Mouse (Mus musculus) megakaryocyte, adult 5-6 weeks (primary cell): ENCODE data around the gene Pgap2. TPM values are rescaled to one million over a fixed set of nuclear protein-coding genes. Genes with fewer than 3 reads are reported as not detected.
A peak's percentile ranks its signal among the peaks of the same experiment; 100 is the strongest.

Experiments used
- ATAC-seq: 2 replicates; pipeline ENCODE4 v1.8.0; 2016; ENCODE audit warnings: mild to moderate bottlenecking, inconsistent platforms; ENCODE audit not compliant: poor library complexity, severe bottlenecking
- total RNA-seq, 2 experiments: library from RNA; stranded (forward) in 1 of 2; stranded (reverse) in 1 of 2; fragments of 153-499, 151-499 nt in 1 of 2; fragments of 221-1000, 200-1000 nt in 1 of 2; gene quantifications; 2 replicates each; pipeline versions ENCODE4 v1.2.3 to v1.2.4; 2015 to 2017

The Pgap2 gene
- total RNA-seq, 2 experiments from 2014 or later, result 20.0 to 38.7 TPM

- ATAC-seq, result no peak
These were observed 28.8 kb downstream of the Pgap2 start for GRCm38 (mm10) chr7:102238686-102239286.

GRCm38 (mm10) chr7:102239591-102239990, 29.6 kb downstream of the Pgap2 start:
- ATAC-seq, result no peak

DNA sequence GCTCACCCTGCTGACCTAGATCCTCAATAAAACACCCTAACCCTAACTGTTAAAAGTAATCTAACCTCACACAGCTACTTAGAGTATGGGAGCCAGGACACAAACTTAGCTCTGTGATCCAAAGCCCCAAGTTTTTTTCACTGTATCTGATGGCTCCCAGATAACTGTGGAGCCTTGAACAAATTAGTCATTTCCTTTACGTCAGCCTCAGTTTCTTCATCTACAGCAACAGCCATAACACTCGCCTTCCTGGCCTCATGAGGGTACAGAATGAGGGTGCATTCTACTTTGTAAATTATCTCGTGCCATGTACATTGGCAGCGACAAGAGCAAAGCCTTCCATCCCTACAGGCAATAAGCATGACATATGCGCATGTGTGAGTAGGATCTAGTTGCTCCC, 32.4 kb downstream of the Pgap2 start:
- ATAC-seq, result 0 out of 2 replicates have a peak, but pooled peaks have one; percentile 8

- no peak for ATAC-seq
These were observed 32.9 kb downstream of the Pgap2 start for GRCm38 (mm10) chr7:102242917-102243316.

DNA sequence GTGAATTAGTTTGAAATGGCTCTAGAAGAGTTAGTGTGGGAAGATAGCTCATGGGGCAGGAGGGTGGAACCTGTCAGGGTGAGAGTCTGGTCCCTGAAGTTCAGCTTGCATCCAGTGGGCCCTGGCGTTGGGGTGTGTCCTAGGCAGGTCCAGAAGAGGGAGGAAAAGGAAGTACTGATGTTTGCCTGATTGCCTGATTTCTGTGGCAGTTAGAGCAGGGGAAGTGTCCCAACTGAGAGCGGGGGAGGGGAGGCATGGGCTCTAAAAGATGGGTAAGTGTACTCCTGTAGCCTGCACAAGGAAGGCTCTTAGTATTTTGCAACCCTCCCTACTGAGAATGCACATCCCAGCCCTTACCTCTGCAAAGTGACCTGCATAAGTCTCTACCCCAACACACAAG, 33.9 kb downstream of the Pgap2 start:
- peak; percentile 66 for ATAC-seq

DNA sequence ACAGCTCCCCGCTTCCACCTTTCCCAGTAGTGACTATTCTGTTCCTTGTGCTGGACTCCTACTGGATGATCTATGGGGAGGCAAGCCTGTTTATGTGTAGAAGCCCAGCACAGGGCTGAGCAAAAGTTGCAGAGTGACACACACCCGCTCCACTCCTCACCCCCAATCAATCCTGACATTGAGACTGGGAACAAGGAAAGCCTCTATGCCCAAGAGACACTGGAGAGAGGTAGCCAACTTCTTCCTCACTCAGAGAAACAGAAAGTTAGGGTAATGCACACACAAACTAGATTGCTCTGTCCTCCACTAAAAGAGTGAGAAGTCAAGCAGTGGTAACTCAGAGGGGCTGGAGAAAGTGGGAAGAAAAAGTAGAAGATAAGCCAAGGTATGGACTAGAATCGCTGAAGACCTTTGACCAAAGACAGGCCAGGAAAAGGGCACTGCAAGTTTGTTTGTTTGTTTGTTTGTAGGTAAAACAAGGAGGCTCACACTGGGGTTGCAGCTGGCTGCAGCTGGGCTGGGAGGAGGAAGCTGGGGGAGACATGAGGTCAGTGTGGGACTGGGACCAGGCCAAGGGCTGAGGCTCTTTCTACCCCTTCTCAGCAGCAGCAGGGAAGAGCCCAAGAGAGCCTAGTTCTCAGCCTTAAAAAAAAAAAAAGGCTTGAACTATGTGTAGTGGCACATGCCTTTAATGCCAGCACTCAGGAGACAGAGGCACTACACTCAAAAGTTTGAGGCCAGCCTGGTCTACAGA, 35.0 kb downstream of the Pgap2 start:
- ATAC-seq, result no peak

DNA sequence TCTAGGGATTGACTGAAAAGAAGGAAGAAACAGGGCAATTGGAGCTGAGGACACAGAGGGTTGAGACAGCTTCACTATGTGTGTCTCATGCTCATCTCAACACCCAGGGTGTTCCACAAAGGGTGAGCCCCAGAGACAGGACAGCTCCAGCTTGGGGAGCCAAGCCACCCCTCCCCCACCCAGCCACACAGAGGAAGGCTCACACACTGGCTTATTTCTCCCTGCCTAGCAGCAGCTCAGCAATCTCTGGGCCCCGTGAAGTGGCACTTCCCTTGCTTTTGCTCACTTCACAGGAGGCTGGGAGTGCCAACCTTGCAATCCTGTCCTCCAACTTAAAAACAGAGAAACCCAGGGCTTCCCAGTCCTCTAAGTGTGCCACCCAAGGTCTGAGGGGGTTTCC, 35.8 kb downstream of the Pgap2 start:
- ATAC-seq, result no peak

DNA sequence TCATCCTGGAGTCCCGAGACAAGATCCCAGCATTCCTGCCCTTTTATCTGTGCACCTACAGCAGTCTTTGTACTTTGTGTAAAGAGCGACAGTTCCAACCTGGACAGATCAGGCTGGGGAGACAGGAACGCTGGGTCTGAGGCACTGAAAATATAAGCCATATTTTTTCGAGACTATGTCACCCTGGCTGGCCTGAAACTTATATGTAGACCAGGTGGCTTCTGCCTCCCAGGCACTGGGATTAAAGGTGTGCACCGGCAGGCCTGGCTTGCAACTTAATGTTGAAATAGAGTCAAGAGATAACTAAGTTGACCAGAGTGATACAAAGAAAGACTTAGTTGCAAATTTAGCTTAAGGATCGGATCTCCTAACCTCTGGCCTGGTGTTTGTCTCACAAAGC, 36.3 kb downstream of the Pgap2 start:
- no peak for ATAC-seq

- ATAC-seq, result no peak
These were observed 37.2 kb downstream of the Pgap2 start for GRCm38 (mm10) chr7:102246956-102247797.

GRCm38 (mm10) chr7:102248691-102249404, 38.8 kb downstream of the Pgap2 start:
- ATAC-seq, result peak; percentile 33

DNA sequence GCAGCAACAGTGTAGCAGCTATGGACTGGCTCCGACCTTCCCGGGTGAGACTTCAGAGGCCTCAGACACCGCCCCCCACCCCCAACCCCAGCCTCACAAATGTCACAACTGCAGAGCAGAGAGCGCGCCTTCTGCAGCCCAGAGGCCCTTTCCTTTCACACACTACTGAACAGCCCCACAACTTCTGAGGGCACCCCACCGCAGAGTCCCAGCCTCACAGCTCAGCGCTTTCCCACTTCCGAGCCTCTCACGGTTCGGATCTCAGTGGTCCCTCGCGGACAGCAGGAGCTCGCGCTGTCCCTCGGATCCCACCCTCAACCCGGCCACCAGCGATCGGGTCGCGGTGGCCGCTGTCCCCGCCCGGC, 39.5 kb downstream of the Pgap2 start:
- 0 out of 2 replicates have a peak, but pooled peaks have one; percentile 0 for ATAC-seq

DNA sequence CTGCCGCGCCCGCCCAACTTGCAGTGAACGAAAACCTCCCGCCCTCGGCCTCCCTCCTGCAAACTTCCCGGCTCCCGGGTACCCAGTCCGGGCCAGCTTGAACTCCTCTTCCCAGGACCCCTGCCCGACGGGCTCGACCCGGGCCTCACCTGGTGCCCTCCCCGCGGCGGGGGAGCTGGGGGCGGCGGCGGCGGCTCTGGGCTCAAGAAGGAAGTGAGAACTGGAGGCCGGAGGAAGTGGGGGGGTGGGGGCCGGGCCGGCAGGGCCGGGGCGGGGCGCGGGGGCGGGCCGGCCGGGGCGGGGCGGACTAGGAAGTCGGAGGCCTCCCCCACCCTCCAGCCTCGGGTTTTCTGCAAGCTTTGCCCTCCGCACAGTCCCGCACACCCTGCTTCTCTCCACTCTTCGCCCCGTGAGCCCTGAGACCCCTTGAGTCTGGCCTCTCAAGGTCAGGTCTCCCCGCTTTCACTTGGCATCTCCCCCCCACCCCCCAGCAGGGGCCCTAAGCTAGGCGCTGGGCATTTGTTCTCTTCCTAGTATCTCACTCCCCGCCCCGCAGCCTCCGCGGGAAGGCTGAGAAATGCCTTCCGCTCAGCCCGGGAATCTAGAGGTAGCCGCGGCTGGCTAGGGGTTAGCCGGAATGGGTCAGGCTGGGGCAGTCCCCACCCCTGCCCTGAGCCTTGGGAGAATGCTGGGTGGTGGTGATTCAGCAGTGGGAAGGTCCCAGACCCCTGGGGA, 40.1 kb downstream of the Pgap2 start:
- ATAC-seq, result peak; percentile 44

DNA sequence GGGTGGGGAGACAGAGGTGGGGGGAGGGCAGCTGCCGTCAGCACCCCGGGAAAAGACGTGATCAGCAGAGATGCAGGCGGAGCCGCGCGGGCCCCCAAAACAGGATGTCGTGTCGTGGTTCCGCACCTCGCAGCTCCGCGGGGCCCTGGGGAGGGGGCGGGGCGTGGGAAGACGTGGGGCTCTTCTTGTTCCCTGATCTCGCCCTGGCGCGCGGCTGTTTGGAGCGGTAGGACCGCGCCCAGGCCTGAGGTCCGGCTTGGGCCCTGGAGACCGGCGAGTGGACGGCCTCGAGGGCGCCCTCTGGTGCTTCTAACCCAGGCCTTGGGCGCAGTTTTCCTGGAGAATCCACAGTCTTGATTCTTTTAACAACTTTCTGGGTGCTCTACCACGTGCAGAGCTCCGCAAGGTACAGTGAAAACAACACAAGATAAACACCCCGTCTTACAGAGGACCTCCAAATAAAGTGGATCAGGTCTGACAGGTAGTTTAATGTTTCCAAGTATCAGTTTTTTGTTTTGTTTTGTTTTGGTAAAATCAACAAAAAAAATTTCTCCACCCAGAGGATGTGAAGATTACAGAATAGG, 40.7 kb downstream of the Pgap2 start:
- peak; percentile 69 for ATAC-seq

GRCm38 (mm10) chr7:102253631-102254030, 43.6 kb downstream of the Pgap2 start:
- ATAC-seq, result no peak

GRCm38 (mm10) chr7:102255954-102256353, 45.9 kb downstream of the Pgap2 start, which contains the start of gene Rhog:
Gene Rhog (minus strand): TSS chr7:102256054.
- no peak for ATAC-seq

GRCm38 (mm10) chr7:102256636-102257035, 46.6 kb downstream of the Pgap2 start:
- no peak for ATAC-seq

DNA sequence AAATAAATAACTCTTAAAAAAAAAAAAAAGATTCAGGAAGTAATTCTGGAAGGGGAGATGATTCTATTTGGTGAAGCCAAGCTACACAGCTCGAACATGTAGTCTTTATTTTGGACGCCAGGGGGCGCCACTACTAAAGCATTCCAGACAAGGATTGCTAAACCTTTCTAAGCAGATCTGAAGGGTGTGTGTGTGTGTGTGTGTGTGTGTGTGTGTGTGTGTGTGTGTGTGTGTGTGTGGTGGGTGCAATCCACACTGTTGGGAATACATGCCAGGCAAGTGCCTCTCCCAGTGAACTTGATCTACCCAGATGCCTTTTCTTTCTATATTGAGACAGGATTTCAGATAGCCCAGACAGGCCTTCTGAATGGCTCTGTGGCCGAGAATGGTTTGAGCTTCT, 48.2 kb downstream of the Pgap2 start:
- ATAC-seq, result peak; percentile 84

DNA sequence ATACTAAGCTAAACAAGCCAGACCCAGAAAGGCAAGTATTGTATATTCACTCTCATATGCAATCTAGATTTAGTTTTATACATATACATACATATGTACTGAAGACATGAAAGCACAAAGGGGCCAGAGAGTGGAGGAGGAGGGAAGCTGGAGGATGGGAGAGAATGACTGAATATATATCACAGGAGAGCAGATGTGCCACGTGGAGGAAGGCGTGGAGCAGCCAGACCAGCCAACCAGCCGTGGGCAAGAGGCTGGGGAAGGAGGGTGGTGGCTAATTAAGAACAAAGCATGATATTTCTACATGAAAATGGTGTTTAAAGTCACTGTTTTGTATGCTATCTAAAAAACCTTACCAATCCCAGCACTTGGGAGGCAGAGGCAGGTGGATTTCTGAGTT, 48.7 kb downstream of the Pgap2 start:
- no peak for ATAC-seq

GRCm38 (mm10) chr7:102259716-102260479, 49.9 kb downstream of the Pgap2 start:
- peak; percentile 77 for ATAC-seq
